ENCODE assay signal across 10 mouse cellular contexts in the genomic region with DNA sequence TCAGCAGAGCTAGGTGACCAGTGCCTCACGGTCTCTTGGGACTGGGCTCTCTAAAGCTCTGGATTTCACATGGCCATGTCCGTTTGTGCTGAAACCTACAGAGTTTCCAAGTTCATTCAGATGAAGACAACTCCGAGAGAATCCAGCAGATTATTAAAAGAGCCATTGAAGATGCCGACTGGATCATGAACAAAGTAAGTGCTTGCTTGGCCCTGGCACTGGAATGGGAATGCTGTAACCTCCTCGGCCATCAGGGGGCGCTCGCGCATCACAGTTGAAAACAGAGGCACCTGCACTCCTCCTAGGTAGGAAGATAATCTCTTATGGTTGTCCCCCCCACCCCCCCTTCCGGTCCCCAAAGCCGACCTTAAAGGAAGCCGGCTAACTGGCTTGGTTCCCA. TPM values are rescaled to one million over a fixed set of nuclear protein-coding genes. Genes with fewer than 3 reads are reported as not detected.
A peak's percentile ranks its signal among the peaks of the same experiment; 100 is the strongest.
DNase-seq lines count a peak whose midpoint lies in the region; ATAC-seq and TF ChIP-seq lines count a peak whose summit lies in the region.
"Had no signal": no experiment of that assay in that cellular context is flagged by ENCODE, and none has a peak within 500 bp of the region (broad histone marks: within the 10 kb centered on the region; RNA-seq: fewer than 3 reads in every experiment).

No protein-coding gene starts in this region.

- no peak for TF ChIP-seq EP300 in ES-Bruce4 (IDR thresholded peaks at IDR 0.05; ENCODE audit: insufficient read depth, low read depth, low read length)

- peaks cover 4% of the 10 kb centered on the region; the same call in 1 of the 2 replicates for H3K27me3 ChIP-seq in hindbrain, embryonic 10.5 days (ENCODE audit: insufficient read depth, poor library complexity, severe bottlenecking)
- H3K27me3 ChIP-seq in hindbrain, embryonic 16.5 days (replicated peaks; ENCODE audit: control insufficient read depth, insufficient read depth, low read length): no peaks in the 10 kb centered on the region
- no peaks in the 10 kb centered on the region for H3K27me3 ChIP-seq in ES-Bruce4 (ENCODE audit: control insufficient read depth, insufficient read depth, low read length, poor library complexity, severe bottlenecking)
- H3K27me3 ChIP-seq in liver, embryonic 11.5 days (replicated peaks; ENCODE audit: control insufficient read depth, insufficient read depth, low read length): no peaks in the 10 kb centered on the region
- H3K27me3 ChIP-seq: embryonic facial prominence, embryonic 13.5 days; limb, embryonic 13.5 days had no signal

- intact Hi-C loops in gastrocnemius, adult 2 months (cut with DNase I): loop anchor here (5.0 kb wide), 1 partner anchor 119 kb away; no protein-coding TSS in a partner anchor

- DNase-seq in hindbrain, embryonic 10.5 days (ENCODE audit: low spot score): peak; percentile 75
- DNase-seq in brain, embryonic 14.5 days (ENCODE audit: low read depth): peak; percentile 71
- peak; percentile 70 for DNase-seq in gastrocnemius, adult 2 months
- DNase-seq in liver, embryonic 11.5 days (ENCODE audit: low spot score): peak; percentile 81
- peak; percentile 72 for DNase-seq in right cerebral cortex, postnatal 14 days
- peak; percentile 47 to 67 for DNase-seq in urinary bladder, postnatal 36 days (ENCODE audit: low spot score in 2 of 2)

- no peak overlapping the region for H3K27ac ChIP-seq in hindbrain, embryonic 10.5 days
- no peak overlapping the region for H3K27ac ChIP-seq in hindbrain, embryonic 16.5 days (ENCODE audit: low read depth, low read length)
- no peak overlapping the region for H3K27ac ChIP-seq in ES-Bruce4 (ENCODE audit: insufficient read depth, low read length)
- H3K27ac ChIP-seq in gastrocnemius, adult 2 months: no peak overlapping the region
- no peak overlapping the region for H3K27ac ChIP-seq in liver, embryonic 11.5 days (ENCODE audit: low read depth, low read length)
- H3K27ac ChIP-seq: embryonic facial prominence, embryonic 13.5 days; limb, embryonic 13.5 days had no signal

- H3K9ac ChIP-seq in hindbrain, embryonic 16.5 days (ENCODE audit: low read depth, low read length): no peak overlapping the region
- H3K9ac ChIP-seq in ES-Bruce4 (ENCODE audit: low read depth, poor library complexity, severe bottlenecking): no peak overlapping the region
- no peak overlapping the region for H3K9ac ChIP-seq in liver, embryonic 11.5 days (ENCODE audit: low read depth, low read length)
- H3K9ac ChIP-seq: embryonic facial prominence, embryonic 13.5 days; limb, embryonic 13.5 days had no signal

- ATAC-seq in hindbrain, embryonic 16.5 days: no peak
- no peak for ATAC-seq in liver, embryonic 11.5 days (replicated peaks; ENCODE audit: low FRiP score)

- TF ChIP-seq POLR2A in ES-Bruce4 (IDR thresholded peaks at IDR 0.05; ENCODE audit: insufficient read depth, low read length): no peak
- TF ChIP-seq POLR2A in brain, embryonic 14.5 days (IDR thresholded peaks at IDR 0.05; ENCODE audit: borderline replicate concordance, extremely low read depth, insufficient read depth, insufficient read length, poor library complexity, severe bottlenecking): no peak

- peaks cover 4% of the 10 kb centered on the region for H3K4me1 ChIP-seq in hindbrain, embryonic 10.5 days (replicated peaks)
- H3K4me1 ChIP-seq in hindbrain, embryonic 16.5 days (ENCODE audit: control insufficient read depth, insufficient read depth, low read depth, low read length): peaks cover 2% of the 10 kb centered on the region; the same call in 1 of the 2 replicates
- H3K4me1 ChIP-seq in ES-Bruce4 (ENCODE audit: control insufficient read depth, insufficient read depth, low read length): no peaks in the 10 kb centered on the region
- peaks cover 33% of the 10 kb centered on the region for H3K4me1 ChIP-seq in liver, embryonic 11.5 days (replicated peaks; ENCODE audit: control insufficient read depth, insufficient read depth, low read length)

- TF ChIP-seq CTCF in ES-Bruce4 (IDR thresholded peaks at IDR 0.05; ENCODE audit: low read depth, low read length): peak; percentile 84
- peak; percentile 85 for TF ChIP-seq CTCF in brain, embryonic 14.5 days (IDR thresholded peaks at IDR 0.05; ENCODE audit: borderline replicate concordance, extremely low read depth, insufficient read depth, insufficient read length)
- TF ChIP-seq CTCF in gastrocnemius, adult 2 months (IDR thresholded peaks at IDR 0.05): peak; percentile 80

- WGBS in hindbrain, embryonic 10.5 days: 14% methylated on average over 11 of the region's 11 CpGs
- WGBS in hindbrain, embryonic 16.5 days: 10% methylated on average over 11 of the region's 11 CpGs
- 16% methylated on average over 11 of the region's 11 CpGs for WGBS in liver, embryonic 11.5 days

- H3K4me3 ChIP-seq in hindbrain, embryonic 10.5 days: no peak overlapping the region
- no peak overlapping the region for H3K4me3 ChIP-seq in hindbrain, embryonic 16.5 days (ENCODE audit: low read length)
- no peak overlapping the region for H3K4me3 ChIP-seq in ES-Bruce4 (ENCODE audit: low read depth, low read length)
- no peak overlapping the region for H3K4me3 ChIP-seq in gastrocnemius, adult 2 months
- H3K4me3 ChIP-seq in liver, embryonic 11.5 days (ENCODE audit: low read depth, low read length): no peak overlapping the region
- H3K4me3 ChIP-seq: embryonic facial prominence, embryonic 13.5 days; limb, embryonic 13.5 days had no signal

- H3K4me2 ChIP-seq in hindbrain, embryonic 16.5 days (ENCODE audit: low read length): no peak overlapping the region
- no peak overlapping the region for H3K4me2 ChIP-seq in liver, embryonic 11.5 days
- H3K4me2 ChIP-seq: embryonic facial prominence, embryonic 13.5 days; limb, embryonic 13.5 days had no signal

- H3K36me3 ChIP-seq in hindbrain, embryonic 10.5 days: peaks cover 18% of the 10 kb centered on the region
- H3K36me3 ChIP-seq in hindbrain, embryonic 16.5 days (ENCODE audit: control insufficient read depth, insufficient read depth, low read length): peaks cover 5% of the 10 kb centered on the region
- H3K36me3 ChIP-seq in ES-Bruce4 (ENCODE audit: control insufficient read depth, insufficient read depth, low read length, poor library complexity, severe bottlenecking): peaks cover 5% of the 10 kb centered on the region; the same call in 1 of the 2 replicates
- no peaks in the 10 kb centered on the region for H3K36me3 ChIP-seq in liver, embryonic 11.5 days (ENCODE audit: control insufficient read depth, insufficient read depth, low read length)
- H3K36me3 ChIP-seq: limb, embryonic 13.5 days had no signal

- H3K9me3 ChIP-seq in hindbrain, embryonic 10.5 days: no peaks in the 10 kb centered on the region
- no peaks in the 10 kb centered on the region for H3K9me3 ChIP-seq in hindbrain, embryonic 16.5 days (ENCODE audit: control insufficient read depth, low read length)
- H3K9me3 ChIP-seq in ES-Bruce4 (replicated peaks; ENCODE audit: control insufficient read depth, insufficient read depth, low read length, poor library complexity, severe bottlenecking): no peaks in the 10 kb centered on the region
- H3K9me3 ChIP-seq in liver, embryonic 11.5 days (ENCODE audit: control insufficient read depth, low read length): no peaks in the 10 kb centered on the region
- H3K9me3 ChIP-seq: embryonic facial prominence, embryonic 13.5 days; limb, embryonic 13.5 days had no signal

RNA-seq across cellular contexts. Expression of a gene that starts 11.6 kb away (rescaled TPM):
- polyA plus RNA-seq in hindbrain, embryonic 10.5 days (2016; fragmentation: Nextera tagmentation; extraction: Ambion mirVana): 19.8 and 23.9 TPM in 2 replicates
- polyA plus RNA-seq in hindbrain, embryonic 16.5 days (2015; fragmentation: Nextera tagmentation; extraction: Ambion mirVana): 36.2 and 48.4 TPM in 2 replicates
- polyA plus RNA-seq in ES-Bruce4 (2011; ENCODE audit: insufficient read depth, insufficient read length, low read depth, missing spikeins): 20.8 and 21.2 TPM in 2 replicates
- polyA plus RNA-seq in brain, embryonic 14.5 days (2012; rRNA removed): 18.8 and 22.8 TPM in 2 replicates
- 10 to 100 TPM; 15.0 to 15.3 TPM for total RNA-seq in gastrocnemius, adult 2 months (2021)
- polyA plus RNA-seq in liver, embryonic 11.5 days (2014; fragmentation: Nextera tagmentation; extraction: Ambion mirVana): 28.7 and 31.0 TPM in 2 replicates
